Mouse (Mus musculus) 416B (cell line): ENCODE data around the gene Hist1h2bb.
A peak's percentile ranks its signal among the peaks of the same experiment; 100 is the strongest.
"Not testable (repeated sequence)": the region's sequence is repeated elsewhere in the genome, so short reads cannot be mapped to it uniquely, and the experiment has no call there.

Experiments
- DNase-seq: peaks from one replicate; pipeline ENCODE4 v3.0.0; 2011; ENCODE audit warnings: low read depth

Hist1h2bb gene

GRCm38 (mm10) chr13:23746201-23747080 lies at the start of gene Hist1h2bb:
Gene Hist1h2bb, plus strand, starts transcription at chr13:23746734.
- DNase-seq = peak; percentile 100

GRCm38 (mm10) chr13:23697491-23698299 lies 48.8 kb upstream of the Hist1h2bb start:
- peak; percentile 92 for DNase-seq

GRCm38 (mm10) chr13:23698300-23698693 lies 48.2 kb upstream of the Hist1h2bb start, which contains the start of gene Hist1h4c:
Gene Hist1h4c, minus strand, starts transcription at chr13:23698454.
- DNase-seq = peak; percentile 100

GRCm38 (mm10) chr13:23698996-23699395 lies 47.5 kb upstream of the Hist1h2bb start:
- no peak for DNase-seq

- DNase-seq = no peak
These were observed 46.8 kb upstream of the Hist1h2bb start for GRCm38 (mm10) chr13:23699767-23700166.

GRCm38 (mm10) chr13:23700786-23701520 lies 45.6 kb upstream of the Hist1h2bb start:
- peak; percentile 92 for DNase-seq

- DNase-seq = no peak
These were observed 44.3 kb upstream of the Hist1h2bb start for GRCm38 (mm10) chr13:23702220-23702619.

- DNase-seq = not testable (repeated sequence)
These were observed 43.7 kb upstream of the Hist1h2bb start for GRCm38 (mm10) chr13:23702801-23703200.

GRCm38 (mm10) chr13:23705751-23706356 lies 40.7 kb upstream of the Hist1h2bb start:
- no peak for DNase-seq

- no peak for DNase-seq
These were observed 39.8 kb upstream of the Hist1h2bb start for GRCm38 (mm10) chr13:23706771-23707170.

GRCm38 (mm10) chr13:23708041-23708440 lies 38.5 kb upstream of the Hist1h2bb start:
- no peak for DNase-seq

GRCm38 (mm10) chr13:23708654-23709053 lies 37.9 kb upstream of the Hist1h2bb start:
- DNase-seq = no peak

GRCm38 (mm10) chr13:23709714-23710373 lies 36.7 kb upstream of the Hist1h2bb start:
- DNase-seq = no peak

GRCm38 (mm10) chr13:23710374-23711089 lies 36.0 kb upstream of the Hist1h2bb start, which contains the start of gene Hfe:
Gene Hfe, minus strand, starts transcription at chr13:23710854.
- peak; percentile 63 for DNase-seq

GRCm38 (mm10) chr13:23716261-23717042 lies 30.1 kb upstream of the Hist1h2bb start:
- DNase-seq = no peak

GRCm38 (mm10) chr13:23717176-23717575 lies 29.4 kb upstream of the Hist1h2bb start:
- DNase-seq = no peak

- DNase-seq = not testable (repeated sequence)
These were observed 28.8 kb upstream of the Hist1h2bb start for GRCm38 (mm10) chr13:23717593-23718245.

- DNase-seq = no peak
These were observed 22.3 kb upstream of the Hist1h2bb start for GRCm38 (mm10) chr13:23724239-23724638.

- no peak for DNase-seq
These were observed 21.3 kb upstream of the Hist1h2bb start for GRCm38 (mm10) chr13:23725213-23725612.
